Mouse (Mus musculus): Measurements from ENCODE around the gene Gm43738. TPM values are rescaled to one million over a fixed set of nuclear protein-coding genes. Genes with fewer than 3 reads are reported as not detected.

Gm43738 gene
- polyA plus RNA-seq, 2 experiments: 0.02 to 0.04 TPM

- Histone ChIP-seq H3K4me2 (ENCODE audit: low read depth) (peak overlapping the region; percentile 96), H3K27ac (no peak overlapping the region), H3K36me3 (replicated peaks; ENCODE audit: control insufficient read depth, insufficient read depth, low read depth) (peaks cover 8% of the 10 kb centered on the region), H3K9me3 (ENCODE audit: control insufficient read depth, low read length) (no peaks in the 10 kb centered on the region), H3K4me1 (replicated peaks; ENCODE audit: control insufficient read depth in 2 of 2, insufficient read depth in 2 of 2, low read length in 1 of 2) (peaks cover 13 to 17% of the 10 kb centered on the region in 2 experiments), H3K27me3 (ENCODE audit: control insufficient read depth, insufficient read depth, low read length) (peaks cover 24% of the 10 kb centered on the region), H3K4me3 (ENCODE audit: insufficient read depth in 1 of 2, low read depth in 2 of 2, low read length in 2 of 2) (peak overlapping the region; percentile 47 to 64), H3K9ac (replicated peaks) (peak overlapping the region; percentile 61)
- ATAC-seq (ENCODE audit: insufficient read depth): peak; percentile 49
- peak; percentile 49 to 56 (median 49) for DNase-seq (ENCODE audit: low read depth in 3 of 3, low spot score in 3 of 3)
- WGBS (ENCODE audit: insufficient replicate concordance): under 1% methylated on average over 68 of the region's 74 CpGs
- TF ChIP-seq CTCF (IDR thresholded peaks at IDR 0.05; ENCODE audit: low read depth) (peak; percentile 90), EP300 (IDR thresholded peaks at IDR 0.05; ENCODE audit: low read depth) (no peak)
These were observed 9.9 kb downstream of the Gm43738 start for GRCm38 (mm10) chr3:89090694-89091655.

GRCm38 (mm10) chr3:89089882-89090591, 10.9 kb downstream of the Gm43738 start:
- ATAC-seq (ENCODE audit: insufficient read depth) (peak; percentile 88), DNase-seq (ENCODE audit: low read depth in 3 of 3, low spot score in 3 of 3) (peak; percentile 85 to 91 (median 85))
- H3K36me3 ChIP-seq (replicated peaks; ENCODE audit: control insufficient read depth, insufficient read depth, low read depth): peaks cover 7% of the 10 kb centered on the region
- TF ChIP-seq CTCF (IDR thresholded peaks at IDR 0.05; ENCODE audit: low read depth): no peak
- no peak for TF ChIP-seq EP300 (IDR thresholded peaks at IDR 0.05; ENCODE audit: low read depth)
- peak overlapping the region; percentile 47 to 64 for H3K4me3 ChIP-seq (ENCODE audit: insufficient read depth in 1 of 2, low read depth in 2 of 2, low read length in 2 of 2)
- under 1% methylated on average over 39 of the region's 40 CpGs for WGBS (ENCODE audit: insufficient replicate concordance)
- H3K9me3 ChIP-seq (ENCODE audit: control insufficient read depth, low read length): no peaks in the 10 kb centered on the region
- peaks cover 13 to 17% of the 10 kb centered on the region in 2 experiments for H3K4me1 ChIP-seq (replicated peaks; ENCODE audit: control insufficient read depth in 2 of 2, insufficient read depth in 2 of 2, low read length in 1 of 2)
- H3K27me3 ChIP-seq (ENCODE audit: control insufficient read depth, insufficient read depth, low read length): peaks cover 24% of the 10 kb centered on the region
- H3K9ac ChIP-seq (replicated peaks): peak overlapping the region; percentile 61
- peak overlapping the region; percentile 96 for H3K4me2 ChIP-seq (ENCODE audit: low read depth)
- peak overlapping the region; percentile 48 for H3K27ac ChIP-seq

- 44% methylated on average over 14 of the region's 14 CpGs for WGBS (ENCODE audit: insufficient replicate concordance)
- no peak for TF ChIP-seq EP300 (IDR thresholded peaks at IDR 0.05; ENCODE audit: low read depth)
- no peak for TF ChIP-seq CTCF (IDR thresholded peaks at IDR 0.05; ENCODE audit: low read depth)
- no peaks in the 10 kb centered on the region; the same call in 1 of the 2 replicates for H3K36me3 ChIP-seq (replicated peaks; ENCODE audit: control insufficient read depth, insufficient read depth, low read depth)
- H3K4me3 ChIP-seq (ENCODE audit: insufficient read depth in 1 of 2, low read depth in 2 of 2, low read length in 2 of 2): peak overlapping the region; percentile 47 to 64
- H3K4me2 ChIP-seq (ENCODE audit: low read depth): peak overlapping the region; percentile 96
- H3K9ac ChIP-seq (replicated peaks): peak overlapping the region; percentile 56; the same call in 1 of the 2 replicates
- H3K4me1 ChIP-seq (replicated peaks; ENCODE audit: control insufficient read depth in 2 of 2, insufficient read depth in 2 of 2, low read length in 1 of 2): peaks cover 13 to 17% of the 10 kb centered on the region in 2 experiments
- no peak for ATAC-seq (ENCODE audit: insufficient read depth)
- DNase-seq (ENCODE audit: low read depth in 3 of 3, low spot score in 3 of 3): no peak
- no peak overlapping the region for H3K27ac ChIP-seq
- peaks cover 24% of the 10 kb centered on the region for H3K27me3 ChIP-seq (ENCODE audit: control insufficient read depth, insufficient read depth, low read length)
- no peaks in the 10 kb centered on the region for H3K9me3 ChIP-seq (ENCODE audit: control insufficient read depth, low read length)
These were observed 11.9 kb downstream of the Gm43738 start for GRCm38 (mm10) chr3:89088974-89089373.

- WGBS (ENCODE audit: insufficient replicate concordance): 19% methylated on average over 21 of the region's 21 CpGs
- H3K9me3 ChIP-seq (ENCODE audit: control insufficient read depth, low read length): no peaks in the 10 kb centered on the region
- peaks cover 9 to 12% of the 10 kb centered on the region in 2 experiments for H3K4me1 ChIP-seq (replicated peaks; ENCODE audit: control insufficient read depth in 2 of 2, insufficient read depth in 2 of 2, low read length in 1 of 2)
- H3K36me3 ChIP-seq (replicated peaks; ENCODE audit: control insufficient read depth, insufficient read depth, low read depth): no peaks in the 10 kb centered on the region
- H3K4me3 ChIP-seq (ENCODE audit: insufficient read depth in 1 of 2, low read depth in 2 of 2, low read length in 2 of 2): no peak overlapping the region
- H3K27ac ChIP-seq: no peak overlapping the region
- ATAC-seq (ENCODE audit: insufficient read depth) (no peak), DNase-seq (ENCODE audit: low read depth in 3 of 3, low spot score in 3 of 3) (peak; percentile 62 to 74 (median 70))
- TF ChIP-seq CTCF (IDR thresholded peaks at IDR 0.05; ENCODE audit: low read depth) (peak; percentile 87), EP300 (IDR thresholded peaks at IDR 0.05; ENCODE audit: low read depth) (no peak)
- H3K27me3 ChIP-seq (ENCODE audit: control insufficient read depth, insufficient read depth, low read length): peaks cover 17% of the 10 kb centered on the region
- H3K4me2 ChIP-seq (ENCODE audit: low read depth): peak overlapping the region; percentile 43
- H3K9ac ChIP-seq (replicated peaks): no peak overlapping the region
These were observed 13.4 kb downstream of the Gm43738 start for GRCm38 (mm10) chr3:89087338-89088110.
